Mouse (Mus musculus) midbrain, embryonic 13.5 days (tissue): ENCODE measurements at regions not wholly inside any gene's neighbourhood (a gene's known extent, or its start where the extent isn't known, plus 50 kb on each side); places are given as distances from the start of the nearest gene placed in this dataset.

Experiments
- ATAC-seq: fragments of 200-750 bp; cut with Nextera tagmentation; 2 replicates; pipeline ENCODE4 v1.8.0; 2017; ENCODE audit warnings: mild to moderate bottlenecking, moderate TSS enrichment, moderate library complexity
- H3K27ac ChIP-seq: fragments of 300-500 bp; sonication (generic); 2 replicates; pipeline ENCODE4 v1.5.1; 2015; ENCODE audit warnings: inconsistent platforms, mild to moderate bottlenecking, moderate library complexity
- H3K27me3 ChIP-seq: fragments of 300-500 bp; sonication (generic); 2 replicates; pipeline ENCODE4 v1.6.1; 2015; ENCODE audit warnings: mild to moderate bottlenecking, inconsistent platforms
- H3K36me3 ChIP-seq: fragments of 300-500 bp; sonication (generic); 2 replicates; pipeline ENCODE4 v1.6.1; 2015; ENCODE audit warnings: mild to moderate bottlenecking, inconsistent platforms
- H3K4me1 ChIP-seq: fragments of 300-500 bp; sonication (generic); replicated peaks from 2 replicates; pipeline ENCODE4 v1.6.1; 2015; ENCODE audit warnings: inconsistent platforms
- H3K4me2 ChIP-seq: fragments of 300-500 bp; sonication (generic); replicated peaks from 2 replicates; pipeline ENCODE4 v1.6.1; 2015; ENCODE audit warnings: moderate library complexity, mild to moderate bottlenecking, inconsistent platforms
- H3K4me3 ChIP-seq: fragments of 300-500 bp; sonication (generic); replicated peaks from 2 replicates; pipeline ENCODE4 v1.5.1; 2015; ENCODE audit warnings: mild to moderate bottlenecking, inconsistent platforms
- H3K9ac ChIP-seq: fragments of 300-500 bp; sonication (generic); replicated peaks from 2 replicates; pipeline ENCODE4 v1.6.1; 2015; ENCODE audit warnings: mild to moderate bottlenecking, inconsistent platforms
- H3K9me3 ChIP-seq: fragments of 300-500 bp; sonication (generic); 2 replicates; pipeline ENCODE4 v1.6.1; 2016; ENCODE audit warnings: mild to moderate bottlenecking, inconsistent platforms
- WGBS: fragments of 180-500 bp; shearing (Covaris S2); methylation state at CpG from one replicate; pipeline ENCODE4 v1.1.7; 2015; 5-methylcytosine and 5-hydroxymethylcytosine counted together

DNA sequence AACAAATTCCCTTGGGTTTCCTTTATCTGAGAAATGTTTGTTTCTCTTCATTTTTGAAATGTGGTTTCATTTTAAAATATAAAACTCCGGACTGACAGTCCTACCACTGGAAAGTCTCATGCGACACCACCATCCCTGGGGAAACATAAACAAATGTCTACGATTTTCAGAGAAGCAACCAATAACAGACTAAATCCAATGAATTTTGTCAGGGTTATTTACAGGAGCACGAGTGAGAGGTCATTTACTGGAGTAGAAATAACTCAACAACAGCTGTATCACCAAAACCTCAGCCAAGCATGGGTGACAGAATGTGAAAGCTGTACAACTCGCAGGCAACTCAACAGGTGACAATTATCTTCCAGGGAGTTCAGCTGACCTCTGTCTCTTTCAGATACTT, 200.5 kb downstream of the Fam76b start:
- Histone ChIP-seq H3K4me1 (peaks cover 9% of the 10 kb centered on the region; the same call in 1 of the 2 replicates), H3K4me2 (no peak overlapping the region), H3K9me3 (no peaks in the 10 kb centered on the region), H3K4me3 (no peak overlapping the region), H3K27ac (no peak overlapping the region), H3K36me3 (no peaks in the 10 kb centered on the region), H3K27me3 (no peaks in the 10 kb centered on the region), H3K9ac (no peak overlapping the region)
- ATAC-seq = no peak
- WGBS = 88% methylated on average over 5 of the region's 5 CpGs

GRCm38 (mm10) chr9:14031358-14032047, 204.0 kb downstream of the Fam76b start:
- Histone ChIP-seq H3K4me2 (no peak overlapping the region), H3K4me3 (no peak overlapping the region), H3K4me1 (peaks cover 9% of the 10 kb centered on the region; the same call in 1 of the 2 replicates), H3K27ac (no peak overlapping the region), H3K9me3 (no peaks in the 10 kb centered on the region), H3K9ac (no peak overlapping the region), H3K36me3 (no peaks in the 10 kb centered on the region), H3K27me3 (no peaks in the 10 kb centered on the region)
- WGBS = 43% methylated on average over 6 of the region's 6 CpGs
- ATAC-seq = peak; percentile 80

DNA sequence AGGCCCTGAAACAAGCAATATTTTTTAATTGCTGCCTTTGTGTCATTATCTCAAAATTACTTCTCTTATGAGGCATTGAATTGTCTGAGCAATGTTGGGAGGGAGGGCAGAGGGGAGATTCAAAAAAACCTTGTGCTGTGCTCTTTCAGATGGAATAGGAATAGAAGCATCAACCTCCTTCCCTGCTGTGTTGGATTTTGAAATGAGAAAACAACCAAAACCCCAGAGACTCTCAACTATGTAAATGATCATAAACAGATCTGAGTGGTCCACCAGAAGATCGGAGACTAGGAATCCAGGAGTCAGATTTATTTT, 204.5 kb downstream of the Fam76b start:
- no peak overlapping the region for H3K9ac ChIP-seq
- no peak overlapping the region for H3K27ac ChIP-seq
- no peaks in the 10 kb centered on the region for H3K27me3 ChIP-seq
- ATAC-seq = no peak
- H3K36me3 ChIP-seq = no peaks in the 10 kb centered on the region
- no peak overlapping the region for H3K4me2 ChIP-seq
- 71% methylated on average over 1 of the region's 1 CpGs for WGBS
- H3K4me3 ChIP-seq = no peak overlapping the region
- no peaks in the 10 kb centered on the region for H3K9me3 ChIP-seq
- peaks cover 9% of the 10 kb centered on the region; the same call in 1 of the 2 replicates for H3K4me1 ChIP-seq

DNA sequence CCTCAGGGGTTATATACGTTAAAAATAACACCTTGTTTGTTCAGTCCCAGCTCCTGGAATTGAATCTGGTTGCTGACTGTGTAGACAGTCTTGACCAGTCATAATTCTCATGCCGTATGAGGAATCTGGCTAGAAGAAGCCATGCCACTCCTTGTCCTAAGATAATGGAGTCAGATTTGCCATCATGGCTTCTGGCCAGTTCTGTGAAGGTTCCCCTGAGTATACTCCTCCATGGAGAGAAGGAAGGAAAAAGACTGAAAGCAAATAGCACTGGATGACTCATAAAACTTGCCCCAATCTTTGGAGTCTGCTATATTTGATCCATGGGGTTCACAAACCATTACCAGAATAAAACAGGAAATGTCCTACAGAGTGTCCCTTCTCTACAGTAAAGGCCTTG, 208.0 kb downstream of the Fam76b start:
- no peak overlapping the region for H3K27ac ChIP-seq
- WGBS = 84% methylated on average over 2 of the region's 2 CpGs
- H3K27me3 ChIP-seq = no peaks in the 10 kb centered on the region
- peaks cover 9% of the 10 kb centered on the region; the same call in 1 of the 2 replicates for H3K4me1 ChIP-seq
- H3K4me3 ChIP-seq = no peak overlapping the region
- no peak overlapping the region for H3K9ac ChIP-seq
- H3K36me3 ChIP-seq = no peaks in the 10 kb centered on the region
- ATAC-seq = no peak
- no peaks in the 10 kb centered on the region for H3K9me3 ChIP-seq
- H3K4me2 ChIP-seq = no peak overlapping the region

DNA sequence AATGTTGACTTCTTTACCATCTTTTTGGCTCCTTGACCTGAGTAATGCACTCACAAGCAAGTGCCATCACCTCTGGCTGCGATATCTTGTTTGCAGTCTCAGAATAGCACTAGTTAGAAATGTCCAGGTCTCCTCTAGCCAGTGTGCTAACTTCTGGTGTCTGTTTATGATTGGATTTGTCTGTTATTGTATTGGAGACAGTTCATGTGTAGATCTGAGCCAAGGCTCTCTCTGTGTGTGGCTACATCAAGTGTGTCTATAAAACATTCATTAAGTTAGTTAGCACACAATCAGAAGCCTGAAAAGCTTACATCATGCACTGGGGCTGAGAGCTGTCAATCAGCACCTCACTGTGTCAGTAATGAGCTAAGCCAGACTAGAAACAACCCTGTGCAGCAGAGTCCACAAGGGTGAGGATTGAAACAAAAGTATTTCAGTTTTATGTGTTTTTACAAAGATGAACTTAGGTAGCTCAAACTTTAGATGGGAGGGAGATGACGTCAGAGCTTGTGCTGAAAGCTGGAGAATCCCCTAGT, 214.5 kb downstream of the Fam76b start:
- Histone ChIP-seq H3K27me3 (no peaks in the 10 kb centered on the region), H3K27ac (no peak overlapping the region), H3K9me3 (no peaks in the 10 kb centered on the region), H3K4me1 (no peaks in the 10 kb centered on the region), H3K4me2 (no peak overlapping the region), H3K9ac (no peak overlapping the region), H3K36me3 (no peaks in the 10 kb centered on the region), H3K4me3 (no peak overlapping the region)
- 80% methylated on average over 2 of the region's 2 CpGs for WGBS
- no peak for ATAC-seq

DNA sequence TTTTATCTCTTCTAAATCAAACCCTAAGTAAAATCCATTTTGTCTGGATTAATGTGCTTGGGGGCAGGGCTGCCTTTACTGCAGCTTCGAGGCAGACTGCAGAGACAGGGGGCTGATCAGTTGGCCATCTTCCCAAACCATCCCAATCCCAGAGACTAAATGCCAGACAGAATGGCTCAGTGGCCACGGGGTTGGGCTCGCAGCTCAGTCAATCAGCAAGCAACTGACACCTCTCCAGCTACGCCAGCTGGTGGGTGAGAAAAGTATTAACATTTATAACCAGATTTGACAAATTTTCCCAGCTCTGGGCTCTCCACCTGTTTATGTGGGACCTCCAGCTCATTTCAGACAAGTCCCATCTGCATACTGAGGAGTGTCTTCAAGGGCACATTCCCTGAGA, 220.7 kb downstream of the Fam76b start:
- H3K4me3 ChIP-seq = no peak overlapping the region
- no peak for ATAC-seq
- no peak overlapping the region for H3K9ac ChIP-seq
- WGBS = 74% methylated on average over 4 of the region's 4 CpGs
- H3K4me2 ChIP-seq = no peak overlapping the region
- H3K27me3 ChIP-seq = no peaks in the 10 kb centered on the region
- no peaks in the 10 kb centered on the region for H3K36me3 ChIP-seq
- no peaks in the 10 kb centered on the region for H3K4me1 ChIP-seq
- H3K9me3 ChIP-seq = no peaks in the 10 kb centered on the region
- H3K27ac ChIP-seq = no peak overlapping the region

GRCm38 (mm10) chr9:14053704-14054103, 221.2 kb upstream of the Sesn3 start:
- H3K9ac ChIP-seq = no peak overlapping the region
- peaks cover 13% of the 10 kb centered on the region for H3K4me1 ChIP-seq
- no peaks in the 10 kb centered on the region for H3K27me3 ChIP-seq
- H3K4me2 ChIP-seq = no peak overlapping the region
- no peaks in the 10 kb centered on the region for H3K9me3 ChIP-seq
- H3K27ac ChIP-seq = no peak overlapping the region
- ATAC-seq = no peak
- 40% methylated on average over 2 of the region's 2 CpGs for WGBS
- no peaks in the 10 kb centered on the region for H3K36me3 ChIP-seq
- no peak overlapping the region for H3K4me3 ChIP-seq

DNA sequence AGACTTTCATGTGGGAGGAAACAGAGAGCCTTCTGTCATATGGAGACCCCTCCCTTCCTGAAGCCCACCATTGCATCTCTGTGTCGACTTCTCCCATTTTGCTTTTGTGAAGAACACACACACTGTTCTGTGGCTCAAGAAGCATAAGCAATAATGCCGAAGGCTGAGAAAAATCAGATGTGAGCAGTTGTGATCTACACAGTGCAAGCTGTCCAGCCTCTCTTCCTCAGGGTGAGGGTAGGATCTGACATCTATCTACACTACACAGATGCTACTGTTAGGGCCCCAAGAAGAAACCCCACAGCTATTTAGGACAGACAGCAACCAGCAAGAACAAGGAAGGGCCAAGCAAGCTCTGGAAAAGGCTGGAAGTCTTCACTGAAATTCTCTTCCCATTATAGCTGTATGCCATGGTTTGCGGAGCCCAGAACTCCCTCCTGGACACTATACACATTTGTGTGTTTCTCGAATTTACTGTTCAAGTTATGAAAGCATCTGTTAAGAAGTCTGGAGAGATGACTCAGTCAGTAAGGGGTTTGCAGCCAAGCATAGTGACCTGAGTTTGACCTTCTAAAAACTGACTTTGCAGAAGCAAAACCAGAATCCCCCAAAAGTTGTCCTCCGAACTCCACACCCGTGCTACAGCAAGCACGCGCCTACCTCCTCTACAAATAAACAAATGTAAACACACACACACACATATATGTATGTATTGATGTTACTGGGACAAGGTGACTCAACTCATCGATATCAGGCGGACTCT, 218.3 kb upstream of the Sesn3 start:
- Histone ChIP-seq H3K9me3 (no peaks in the 10 kb centered on the region), H3K4me2 (no peak overlapping the region), H3K27me3 (no peaks in the 10 kb centered on the region), H3K27ac (no peak overlapping the region), H3K9ac (no peak overlapping the region), H3K36me3 (no peaks in the 10 kb centered on the region), H3K4me1 (peaks cover 21% of the 10 kb centered on the region), H3K4me3 (no peak overlapping the region)
- 88% methylated on average over 10 of the region's 10 CpGs for WGBS
- no peak for ATAC-seq

DNA sequence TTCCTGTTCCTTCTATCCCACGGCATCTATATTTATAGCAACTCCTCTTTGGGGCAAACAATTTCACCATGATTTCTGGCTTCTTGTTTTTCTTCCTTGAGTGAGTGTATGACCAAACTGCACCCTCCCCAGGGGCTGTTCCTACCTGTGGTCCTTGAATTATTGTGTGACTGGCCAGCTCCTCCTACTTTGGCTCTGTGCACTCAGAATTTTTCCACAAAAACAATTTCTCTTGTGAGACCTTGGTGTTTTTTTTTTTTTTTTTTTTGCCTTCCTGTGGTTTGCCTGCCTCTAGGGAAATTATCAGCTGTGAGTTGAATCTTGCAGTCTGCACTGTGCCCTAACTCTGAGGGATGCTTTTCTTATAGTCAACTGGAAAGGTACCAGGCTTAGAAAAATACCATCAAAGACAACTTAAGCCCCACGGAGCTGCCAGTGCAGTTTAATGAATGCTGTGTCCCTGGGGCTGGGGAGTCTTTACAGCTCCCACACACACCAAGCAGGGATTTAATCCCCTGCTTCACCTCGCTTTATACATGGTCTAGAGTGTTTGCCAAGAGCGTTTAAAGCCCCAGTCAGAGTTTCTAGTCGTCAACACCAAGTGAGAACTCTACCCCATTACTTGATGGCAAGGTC, 216.2 kb upstream of the Sesn3 start:
- Histone ChIP-seq H3K4me3 (no peak overlapping the region), H3K27me3 (no peaks in the 10 kb centered on the region), H3K4me2 (no peak overlapping the region), H3K9ac (no peak overlapping the region), H3K4me1 (peaks cover 20% of the 10 kb centered on the region), H3K36me3 (no peaks in the 10 kb centered on the region), H3K9me3 (no peaks in the 10 kb centered on the region), H3K27ac (no peak overlapping the region)
- peak; percentile 82 for ATAC-seq
- WGBS = 11% methylated on average over 5 of the region's 5 CpGs

GRCm38 (mm10) chr9:14059228-14059779, 215.6 kb upstream of the Sesn3 start:
- Histone ChIP-seq H3K9me3 (no peaks in the 10 kb centered on the region), H3K4me2 (no peak overlapping the region), H3K9ac (no peak overlapping the region), H3K36me3 (no peaks in the 10 kb centered on the region), H3K27me3 (no peaks in the 10 kb centered on the region), H3K4me1 (peaks cover 16% of the 10 kb centered on the region), H3K27ac (no peak overlapping the region), H3K4me3 (no peak overlapping the region)
- ATAC-seq = peak; percentile 46
- 45% methylated on average over 7 of the region's 7 CpGs for WGBS

DNA sequence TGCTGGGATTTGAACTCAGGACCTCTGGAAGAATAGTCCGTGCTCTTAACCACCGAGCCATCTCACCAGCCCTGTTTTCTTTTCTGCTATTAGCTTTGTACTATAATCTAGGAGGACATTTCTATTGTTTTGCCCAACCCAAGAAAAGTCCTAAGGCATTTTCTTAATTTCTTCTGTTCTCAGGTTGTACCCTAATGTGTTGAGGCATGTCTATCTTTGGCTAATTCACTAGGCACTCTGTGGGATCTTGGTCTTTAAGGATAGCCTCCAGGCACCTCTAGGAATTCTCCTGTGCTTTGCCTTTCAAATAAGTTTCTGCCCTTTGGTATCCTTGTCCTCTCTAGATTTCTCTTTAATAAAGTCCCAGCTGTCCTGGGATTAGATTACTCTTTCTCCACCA, 214.6 kb upstream of the Sesn3 start:
- WGBS = 98% methylated on average over 2 of the region's 2 CpGs
- Histone ChIP-seq H3K27me3 (no peaks in the 10 kb centered on the region), H3K9me3 (peaks cover 4% of the 10 kb centered on the region; the same call in 1 of the 2 replicates), H3K4me3 (no peak overlapping the region), H3K4me1 (peaks cover 16% of the 10 kb centered on the region), H3K4me2 (no peak overlapping the region), H3K9ac (no peak overlapping the region), H3K27ac (no peak overlapping the region), H3K36me3 (no peaks in the 10 kb centered on the region)
- no peak for ATAC-seq

DNA sequence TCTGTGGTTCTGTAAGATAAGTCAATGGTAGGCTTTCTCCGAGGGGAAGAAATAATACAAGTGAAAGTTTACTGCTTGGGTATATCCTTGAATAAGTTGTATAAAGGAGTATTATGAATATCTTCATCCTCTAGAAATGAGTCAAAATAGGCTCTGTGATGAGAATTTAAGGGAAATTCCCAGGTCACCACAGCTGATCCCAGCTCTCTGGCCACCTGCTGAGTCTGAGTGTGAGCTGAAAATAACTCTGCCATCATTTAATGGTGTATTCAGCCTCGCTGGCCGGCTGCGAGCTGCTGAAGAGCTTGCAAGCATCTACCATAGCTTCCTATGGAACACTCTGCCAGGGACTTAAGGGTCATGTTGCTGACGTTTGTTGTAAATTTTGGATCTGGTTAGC, 213.5 kb upstream of the Sesn3 start:
- no peak overlapping the region for H3K27ac ChIP-seq
- WGBS = 85% methylated on average over 5 of the region's 5 CpGs
- peaks cover 16% of the 10 kb centered on the region for H3K4me1 ChIP-seq
- H3K9ac ChIP-seq = no peak overlapping the region
- no peak overlapping the region for H3K4me3 ChIP-seq
- peaks cover 5% of the 10 kb centered on the region; the same call in 1 of the 2 replicates for H3K9me3 ChIP-seq
- no peak for ATAC-seq
- H3K4me2 ChIP-seq = no peak overlapping the region
- H3K36me3 ChIP-seq = no peaks in the 10 kb centered on the region
- no peaks in the 10 kb centered on the region for H3K27me3 ChIP-seq
